Mouse (Mus musculus) bone marrow macrophage, adult 2 months (primary cell): ENCODE results near the gene Scyl2.

Experiments
- CTCF ChIP-seq: IDR thresholded peaks from 2 replicates; pipeline ENCODE4 v1.5.1; 2012; ENCODE audit warnings: low read depth, mild to moderate bottlenecking, low read length, moderate library complexity
- POLR2A ChIP-seq: IDR thresholded peaks from 2 replicates; pipeline ENCODE4 v1.6.1; 2012; ENCODE audit warnings: mild to moderate bottlenecking, low read depth, low read length, borderline replicate concordance

- TF ChIP-seq CTCF (no peak), POLR2A (no peak)
These were observed 93.3 kb downstream of the Scyl2 start for GRCm38 (mm10) chr10:89592797-89593196.
